Mouse (Mus musculus) stomach, embryonic 16.5 days (tissue): ENCODE measurements around the gene Psd. TPM values are rescaled to one million over a fixed set of nuclear protein-coding genes. Genes with fewer than 3 reads are reported as not detected.
A peak's percentile ranks its signal among the peaks of the same experiment; 100 is the strongest.

Experiments used
- ATAC-seq: fragments of 200-750 bp; cut with Nextera tagmentation; 2 replicates; pipeline ENCODE4 v1.8.0; 2017; ENCODE audit warnings: moderate number of reproducible peaks, moderate TSS enrichment; ENCODE audit not compliant: insufficient read depth, low FRiP score
- H3K27ac ChIP-seq: fragments of 300-500 bp; sonication (generic); 2 replicates; pipeline ENCODE4 v1.5.1; 2014; ENCODE audit warnings: low read length
- H3K27me3 ChIP-seq: fragments of 300-500 bp; sonication (generic); 2 replicates; pipeline ENCODE4 v1.6.1; 2014; ENCODE audit warnings: low read length, control low read depth, mixed read lengths; ENCODE audit not compliant: control insufficient read depth, insufficient read depth
- H3K36me3 ChIP-seq: fragments of 300-500 bp; sonication (generic); 2 replicates; pipeline ENCODE4 v1.6.1; 2014; ENCODE audit warnings: low read length; ENCODE audit not compliant: control insufficient read depth, insufficient read depth
- H3K4me1 ChIP-seq: fragments of 300-500 bp; sonication (generic); 2 replicates; pipeline ENCODE4 v1.6.1; 2014; ENCODE audit warnings: low read length, control low read depth, mixed read lengths; ENCODE audit not compliant: control insufficient read depth, insufficient read depth
- H3K4me2 ChIP-seq: fragments of 300-500 bp; sonication (generic); 2 replicates; pipeline ENCODE4 v1.6.1; 2014; ENCODE audit warnings: low read depth, low read length, mixed read lengths
- H3K4me3 ChIP-seq: fragments of 300-500 bp; sonication (generic); replicated peaks from 2 replicates; pipeline ENCODE4 v1.5.1; 2014; ENCODE audit warnings: mild to moderate bottlenecking, low read length
- H3K9ac ChIP-seq: fragments of 300-500 bp; sonication (generic); 2 replicates; pipeline ENCODE4 v1.6.1; 2014; ENCODE audit warnings: low read length
- H3K9me3 ChIP-seq: fragments of 300-500 bp; sonication (generic); replicated peaks from 2 replicates; pipeline ENCODE4 v1.6.1; 2016; ENCODE audit warnings: low read length, control low read depth; ENCODE audit not compliant: control insufficient read depth
- WGBS: fragments of 180-500 bp; shearing (Covaris S2); extraction: QIAGEN DNeasy Blood & Tissue Kit; methylation state at CpG from one replicate; pipeline ENCODE4 v1.1.7; 2014; 5-methylcytosine and 5-hydroxymethylcytosine counted together
- polyA plus RNA-seq: library from polyadenylated mRNA; unstranded; fragments of >200 nt; fragmentation: Nextera tagmentation; extraction: Ambion mirVana; gene quantifications from 2 replicates; pipeline ENCODE4 v1.2.1, GENCODE M21; 2015

Gene Psd
- polyA plus RNA-seq, 1 experiment from 2014 or later: 23.0 TPM

DNA sequence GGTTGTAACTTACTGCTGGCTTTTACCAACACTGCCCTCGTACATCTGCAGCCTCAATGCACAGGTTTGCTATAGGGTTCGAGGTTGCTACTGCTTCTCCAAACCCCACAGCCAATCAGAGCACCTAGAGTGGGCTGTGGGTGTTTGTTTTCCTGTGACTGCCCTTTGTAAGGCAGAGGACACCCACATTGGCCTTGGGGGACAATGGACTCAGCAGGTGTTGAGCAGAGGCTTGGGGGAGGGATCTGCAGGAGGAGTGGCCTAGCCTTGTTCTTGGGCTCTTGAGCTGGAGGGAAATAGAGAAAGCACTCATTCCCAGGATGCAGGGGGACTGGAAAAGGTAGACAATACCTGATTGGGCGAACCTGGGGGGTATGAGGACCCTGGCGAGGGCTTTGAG, 31.4 kb upstream of the Psd start:
- Histone ChIP-seq H3K4me3 (peak overlapping the region; percentile 53; the same call in 1 of the 2 replicates), H3K27ac (peak overlapping the region; percentile 84), H3K4me1 (no peaks in the 10 kb centered on the region), H3K9ac (peak overlapping the region; percentile 9; the same call in 1 of the 2 replicates), H3K27me3 (no peaks in the 10 kb centered on the region), H3K9me3 (no peaks in the 10 kb centered on the region), H3K36me3 (no peaks in the 10 kb centered on the region), H3K4me2 (peak overlapping the region; percentile 70)
- no peak for ATAC-seq
- 61% methylated on average over 4 of the region's 4 CpGs for WGBS

DNA sequence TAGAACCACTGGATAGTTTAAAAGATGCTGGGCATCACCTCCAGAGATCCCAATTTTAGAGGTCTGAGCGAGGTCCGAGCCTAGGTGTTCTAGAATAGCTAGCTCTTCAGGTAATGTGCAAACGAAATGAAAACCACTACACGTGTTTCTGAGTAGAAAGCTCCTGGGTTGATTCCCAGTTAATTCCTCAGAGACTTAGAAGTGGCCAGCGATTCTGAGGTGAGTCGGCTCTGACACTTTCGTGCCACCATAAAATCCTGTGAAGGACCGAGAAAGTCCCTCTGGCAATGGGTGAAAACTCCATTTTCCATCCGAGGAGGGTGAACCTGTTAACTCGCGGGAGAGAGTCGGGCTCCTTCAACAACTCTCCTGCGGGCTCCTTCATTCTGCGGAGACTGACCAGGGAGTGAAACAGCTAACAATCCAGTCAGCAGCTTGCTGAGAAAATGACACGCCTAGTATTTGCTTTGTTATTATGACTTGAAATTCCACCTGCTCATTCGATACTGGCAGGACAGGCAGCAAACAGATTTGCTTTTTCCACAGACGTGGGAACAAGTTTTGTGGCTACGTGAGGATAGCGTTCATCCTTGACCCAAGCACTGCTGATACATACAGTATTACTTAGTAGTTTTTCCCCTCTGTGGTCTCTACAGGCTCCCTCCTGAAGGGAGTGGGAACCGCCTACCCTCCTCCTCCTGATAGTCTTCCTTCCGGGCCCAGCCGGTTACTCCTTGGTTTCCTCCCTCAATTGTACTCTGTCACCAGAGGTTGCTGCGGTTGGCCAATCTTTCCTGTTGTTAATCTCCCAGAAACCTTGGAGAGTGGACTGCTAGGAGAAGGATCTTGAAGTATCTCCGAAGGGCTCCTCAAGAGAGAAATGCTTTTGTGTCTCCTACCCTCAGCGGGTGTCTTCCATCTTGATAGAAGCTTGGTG, 30.7 kb upstream of the Psd start:
- H3K4me1 ChIP-seq: no peaks in the 10 kb centered on the region
- peak overlapping the region; percentile 70 for H3K4me2 ChIP-seq
- no peaks in the 10 kb centered on the region for H3K36me3 ChIP-seq
- 17% methylated on average over 25 of the region's 25 CpGs for WGBS
- no peaks in the 10 kb centered on the region for H3K9me3 ChIP-seq
- H3K27me3 ChIP-seq: no peaks in the 10 kb centered on the region
- peak overlapping the region; percentile 72 for H3K9ac ChIP-seq
- ATAC-seq: peak; percentile 61; the same call in 1 of the 2 replicates
- peak overlapping the region; percentile 53 for H3K4me3 ChIP-seq
- peak overlapping the region; percentile 84 for H3K27ac ChIP-seq

DNA sequence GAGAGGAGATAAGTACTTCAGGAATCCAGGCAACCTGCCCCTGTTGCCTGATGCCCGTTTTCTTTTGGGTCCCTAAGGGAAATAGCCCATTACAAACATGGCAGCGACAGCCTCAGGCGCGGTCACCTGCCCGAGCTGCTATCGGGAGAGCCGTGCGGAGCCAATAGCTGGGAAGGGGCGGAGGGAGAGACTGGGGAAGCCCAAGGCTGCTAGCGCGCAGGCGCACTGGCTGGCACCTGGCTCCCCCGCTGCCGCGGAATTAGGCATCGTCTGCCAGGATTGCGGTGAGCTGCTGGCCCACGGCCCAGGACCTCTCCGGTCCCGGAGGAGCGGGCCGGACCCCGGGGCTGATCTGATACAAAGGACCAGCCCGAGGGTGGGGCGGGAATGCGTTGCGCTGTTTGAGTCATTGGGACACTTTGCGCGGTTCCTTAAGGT, 29.8 kb upstream of the Psd start:
- Histone ChIP-seq H3K27ac (peak overlapping the region; percentile 84), H3K4me2 (peak overlapping the region; percentile 70), H3K9me3 (no peaks in the 10 kb centered on the region), H3K36me3 (no peaks in the 10 kb centered on the region), H3K4me1 (no peaks in the 10 kb centered on the region), H3K27me3 (no peaks in the 10 kb centered on the region), H3K9ac (peak overlapping the region; percentile 72), H3K4me3 (peak overlapping the region; percentile 53)
- peak; percentile 88 for ATAC-seq
- WGBS: under 1% methylated on average over 29 of the region's 29 CpGs

DNA sequence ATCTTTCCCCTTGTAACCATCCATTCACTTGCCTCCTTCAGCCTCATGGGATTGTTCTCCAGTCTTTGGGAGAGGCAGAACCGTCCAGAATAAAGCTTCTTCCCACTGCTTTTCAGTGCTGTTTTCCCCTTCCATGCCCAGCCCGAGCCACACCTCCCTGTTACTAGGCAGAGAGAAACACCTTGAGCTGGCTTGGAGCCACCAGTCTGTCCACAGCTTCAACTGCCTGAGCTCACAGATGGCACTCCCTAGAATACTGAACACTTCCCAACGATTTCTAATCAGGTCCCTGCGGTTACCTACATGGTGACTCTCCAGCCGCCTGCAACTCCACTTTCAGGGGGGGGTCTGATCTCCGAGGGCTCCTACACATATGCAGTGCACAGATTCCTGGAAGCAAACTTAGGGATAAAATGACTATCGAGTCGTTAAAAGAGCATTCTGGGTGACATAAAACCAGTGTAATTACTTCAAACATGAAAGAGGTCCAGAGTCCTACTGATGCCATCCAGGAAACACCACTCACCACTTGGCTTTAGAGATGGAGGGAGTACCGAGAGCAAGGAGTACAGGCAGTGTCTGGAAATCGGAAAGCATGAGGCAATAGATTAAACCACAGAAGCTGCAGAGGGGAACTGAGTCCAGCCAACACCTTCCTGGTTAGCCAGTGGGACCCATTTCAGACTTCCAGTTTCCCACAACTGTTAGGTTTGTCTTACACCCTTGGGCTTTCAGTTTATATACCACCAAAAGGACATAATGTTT, 23.4 kb upstream of the Psd start, which contains the start of gene 2310034G01Rik:
TSS of gene 2310034G01Rik (minus strand) at position 135 of the 765 bp plus-strand sequence.
- Histone ChIP-seq H3K4me2 (peak within 1 kb of the TSS; percentile 81), H3K4me1 (peaks cover 13% of the 10 kb centered on the region), H3K27me3 (no peaks in the 10 kb centered on the region), H3K4me3 (peak within 1 kb of the TSS; percentile 69), H3K9ac (peak within 1 kb of the TSS; percentile 89), H3K9me3 (no peaks in the 10 kb centered on the region), H3K27ac (peak within 1 kb of the TSS; percentile 76), H3K36me3 (no peaks in the 10 kb centered on the region)
- ATAC-seq: peak; percentile 49; the same call in 1 of the 2 replicates
- 54% methylated on average over 10 of the region's 10 CpGs for WGBS

DNA sequence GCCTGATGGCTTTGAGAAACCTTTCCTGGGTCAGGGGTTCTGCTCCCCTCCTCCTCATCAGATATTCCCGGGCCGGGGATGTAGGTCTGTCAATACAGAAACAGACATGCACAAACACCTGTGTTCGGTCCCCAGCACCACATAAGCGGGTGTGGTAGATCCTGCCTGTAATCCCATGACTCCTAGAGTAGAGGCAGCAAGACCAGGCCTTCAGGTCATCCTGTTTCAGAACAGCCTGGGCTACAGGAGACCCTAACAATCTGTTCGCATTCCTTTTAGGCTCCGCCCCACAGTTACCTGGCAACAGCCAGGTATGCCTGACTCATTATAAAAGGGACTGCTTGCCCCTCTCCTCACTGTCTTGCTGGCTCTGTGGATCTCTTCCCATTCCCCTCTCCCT, 22.6 kb upstream of the Psd start:
- Histone ChIP-seq H3K4me1 (peaks cover 13% of the 10 kb centered on the region), H3K9ac (peak overlapping the region; percentile 89), H3K27ac (peak overlapping the region; percentile 76), H3K36me3 (no peaks in the 10 kb centered on the region), H3K4me2 (peak overlapping the region; percentile 81), H3K9me3 (no peaks in the 10 kb centered on the region), H3K27me3 (no peaks in the 10 kb centered on the region), H3K4me3 (peak overlapping the region; percentile 69)
- ATAC-seq: no peak
- 18% methylated on average over 6 of the region's 6 CpGs for WGBS

DNA sequence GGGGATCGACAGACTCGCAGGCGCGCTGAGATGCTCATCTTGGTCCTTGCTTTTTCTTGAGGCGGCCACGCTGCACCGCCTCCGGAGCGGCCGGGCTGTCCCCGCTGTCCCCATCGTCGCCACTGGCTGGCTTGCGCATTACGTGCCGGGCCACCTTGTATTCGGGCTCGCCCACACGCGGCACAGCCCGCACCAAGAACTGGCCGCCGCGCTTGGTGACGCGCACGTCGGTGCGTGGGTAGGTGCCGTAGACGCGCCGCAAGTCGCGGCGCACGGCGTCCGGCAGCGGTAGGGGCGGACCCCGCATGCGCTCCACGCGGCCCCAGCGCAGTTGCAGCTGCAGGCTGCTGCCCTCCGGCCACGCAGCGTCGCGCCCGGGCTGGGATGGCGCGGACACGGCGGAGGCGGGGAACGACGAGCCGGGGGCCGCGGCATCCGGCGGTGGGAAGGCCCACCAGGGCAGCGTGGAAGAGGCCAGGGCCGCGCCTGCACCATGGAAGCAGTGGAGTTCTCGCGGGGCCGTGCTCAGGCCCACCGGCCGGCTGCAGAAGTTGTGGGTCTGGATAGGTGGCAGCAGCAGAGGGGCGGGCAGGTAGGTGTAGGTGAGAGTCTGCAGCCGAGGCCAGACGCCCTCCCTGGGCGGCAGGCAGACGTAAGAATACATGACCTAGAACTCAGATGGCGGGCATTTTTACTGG, 22.0 kb upstream of the Psd start:
- peak overlapping the region; percentile 76 for H3K27ac ChIP-seq
- peak overlapping the region; percentile 81 for H3K4me2 ChIP-seq
- H3K4me3 ChIP-seq: peak overlapping the region; percentile 69
- H3K9ac ChIP-seq: peak overlapping the region; percentile 89
- peak; percentile 85 for ATAC-seq
- H3K36me3 ChIP-seq: no peaks in the 10 kb centered on the region
- WGBS: under 1% methylated on average over 77 of the region's 78 CpGs
- no peaks in the 10 kb centered on the region for H3K9me3 ChIP-seq
- H3K27me3 ChIP-seq: no peaks in the 10 kb centered on the region
- peaks cover 13% of the 10 kb centered on the region for H3K4me1 ChIP-seq

DNA sequence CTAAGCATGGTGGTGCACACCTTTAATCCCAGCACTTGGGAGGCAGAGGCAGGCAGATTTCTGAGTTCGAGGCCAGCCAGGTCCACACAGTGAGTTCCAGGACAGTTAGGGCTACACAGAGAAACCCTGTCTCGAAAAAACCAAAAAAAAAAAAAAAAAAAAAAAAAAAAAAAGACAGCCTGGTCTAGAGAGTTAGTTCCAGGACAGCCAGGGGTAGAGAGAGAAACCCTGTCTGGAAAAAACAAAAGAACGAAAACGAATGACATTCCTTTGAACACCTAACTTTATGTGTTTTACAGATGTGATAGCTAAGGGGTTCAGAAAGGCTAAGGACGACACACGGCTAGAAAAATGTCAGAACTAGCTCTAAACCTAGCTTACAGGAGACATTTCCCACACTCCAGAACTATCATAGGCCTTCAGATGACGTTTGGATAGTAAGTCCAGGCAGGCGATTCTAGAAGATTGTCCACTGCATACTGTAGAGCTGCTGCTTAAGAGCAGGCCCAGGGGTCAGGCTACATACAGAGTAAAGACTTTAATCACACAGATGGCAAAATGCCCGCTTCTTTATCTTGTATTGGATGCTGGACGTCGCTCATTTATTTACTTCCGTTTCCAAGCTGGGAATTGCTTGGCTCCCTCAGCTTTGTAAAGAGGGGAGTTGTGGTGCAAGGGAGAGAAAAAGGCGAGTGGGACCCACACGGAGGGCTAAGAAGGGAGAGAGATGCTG, 21.1 kb upstream of the Psd start:
- H3K9me3 ChIP-seq: no peaks in the 10 kb centered on the region
- peaks cover 13% of the 10 kb centered on the region for H3K4me1 ChIP-seq
- H3K4me2 ChIP-seq: peak overlapping the region; percentile 81
- peak overlapping the region; percentile 89 for H3K9ac ChIP-seq
- H3K4me3 ChIP-seq: peak overlapping the region; percentile 69
- no peaks in the 10 kb centered on the region for H3K36me3 ChIP-seq
- H3K27me3 ChIP-seq: no peaks in the 10 kb centered on the region
- WGBS: 28% methylated on average over 14 of the region's 14 CpGs
- ATAC-seq: peak; percentile 4; the same call in 1 of the 2 replicates
- peak overlapping the region; percentile 76 for H3K27ac ChIP-seq

DNA sequence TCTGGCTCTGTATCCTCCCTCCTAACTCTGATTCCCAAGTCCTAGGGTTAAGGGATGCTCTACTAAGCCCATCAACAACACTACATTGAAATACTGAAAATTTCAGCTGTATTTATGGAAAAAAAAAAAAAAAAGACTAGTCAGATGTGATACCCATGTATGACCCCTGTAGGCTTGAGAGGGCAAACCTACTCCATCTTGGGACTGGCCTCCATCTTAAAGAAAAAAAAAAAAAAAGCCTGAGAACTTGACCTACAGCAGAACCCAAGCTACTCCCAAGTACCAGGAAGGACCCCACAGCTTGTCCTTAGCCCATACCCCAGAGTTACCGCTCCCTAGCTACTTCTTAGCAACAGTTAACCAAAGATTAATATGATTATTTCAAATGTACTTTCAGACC, 20.2 kb upstream of the Psd start:
- no peaks in the 10 kb centered on the region for H3K27me3 ChIP-seq
- 93% methylated on average over 1 of the region's 1 CpGs for WGBS
- H3K36me3 ChIP-seq: no peaks in the 10 kb centered on the region
- H3K4me1 ChIP-seq: peaks cover 13% of the 10 kb centered on the region
- no peaks in the 10 kb centered on the region for H3K9me3 ChIP-seq
- H3K4me2 ChIP-seq: no peak overlapping the region
- ATAC-seq: no peak
- no peak overlapping the region for H3K4me3 ChIP-seq
- H3K27ac ChIP-seq: no peak overlapping the region
- no peak overlapping the region for H3K9ac ChIP-seq
